Mouse (Mus musculus): Measurements from ENCODE around the gene Cass4. TPM values are rescaled to one million over a fixed set of nuclear protein-coding genes. Genes with fewer than 3 reads are reported as not detected.
A peak's percentile ranks its signal among the peaks of the same experiment; 100 is the strongest.

The Cass4 gene
- polyA plus RNA-seq, 1 experiment from 2014 or later: 0.22 TPM

- H3K27me3 ChIP-seq: no peaks in the 10 kb centered on the region
- H3K9me3 ChIP-seq: no peaks in the 10 kb centered on the region
- no peak for ATAC-seq (ENCODE audit: insufficient number of reproducible peaks, insufficient read depth, low FRiP score, low TSS enrichment, low read depth)
- no peak overlapping the region for H3K4me2 ChIP-seq
- H3K4me1 ChIP-seq: peaks cover 13% of the 10 kb centered on the region
- H3K9ac ChIP-seq: no peak overlapping the region
- H3K27ac ChIP-seq: no peak overlapping the region
- H3K36me3 ChIP-seq: no peaks in the 10 kb centered on the region
- no peak overlapping the region for H3K4me3 ChIP-seq
- 18% methylated on average over 4 of the region's 4 CpGs for WGBS
These were observed 19.7 kb downstream of the Cass4 start for GRCm38 (mm10) chr2:172413273-172413672.

DNA sequence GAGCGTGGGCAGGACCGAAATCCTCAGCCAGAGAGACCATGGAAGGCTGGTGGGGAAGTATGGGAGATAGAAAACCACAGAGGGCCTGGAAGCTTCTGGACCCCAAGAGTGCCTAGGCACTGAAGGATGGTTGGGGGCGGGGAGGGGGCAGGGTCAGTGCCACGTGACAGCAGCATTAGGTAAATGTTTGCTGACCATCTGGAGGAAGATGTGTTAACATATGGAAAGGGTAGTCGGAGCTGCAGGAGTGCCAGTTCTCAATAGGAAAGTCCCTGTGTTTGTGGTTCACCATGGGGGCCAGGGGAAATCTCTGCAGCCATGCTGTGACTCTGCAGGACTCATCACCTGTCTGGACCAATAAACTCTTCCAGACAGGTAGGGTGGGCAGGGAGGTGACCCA is 20.3 kb downstream of the Cass4 start:
- Histone ChIP-seq H3K36me3 (no peaks in the 10 kb centered on the region), H3K4me3 (no peak overlapping the region), H3K27ac (no peak overlapping the region), H3K27me3 (no peaks in the 10 kb centered on the region), H3K4me2 (no peak overlapping the region), H3K4me1 (peaks cover 13% of the 10 kb centered on the region), H3K9ac (no peak overlapping the region), H3K9me3 (no peaks in the 10 kb centered on the region)
- 49% methylated on average over 5 of the region's 5 CpGs for WGBS
- ATAC-seq (ENCODE audit: insufficient number of reproducible peaks, insufficient read depth, low FRiP score, low TSS enrichment, low read depth): no peak

DNA sequence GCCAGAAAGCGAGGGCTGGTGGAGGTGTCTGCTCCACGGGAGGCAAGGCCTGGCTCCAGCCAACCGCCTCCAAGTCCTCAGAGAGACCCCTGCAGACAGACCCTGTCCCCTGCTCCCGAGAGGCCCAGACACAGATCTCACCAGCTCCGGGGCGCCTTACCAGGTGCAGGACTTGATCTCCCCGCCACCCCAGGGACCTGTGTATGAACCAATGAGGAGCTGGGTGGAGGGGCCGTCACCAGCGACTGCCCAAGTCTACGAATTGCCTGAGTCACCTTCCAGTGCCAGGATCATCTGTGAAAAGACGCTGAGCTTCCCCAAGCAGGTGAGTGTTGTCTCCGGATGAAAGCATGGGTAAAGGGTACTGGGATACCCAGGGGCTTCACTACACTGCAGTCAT is 22.6 kb downstream of the Cass4 start:
- Histone ChIP-seq H3K36me3 (no peaks in the 10 kb centered on the region), H3K4me3 (no peak overlapping the region), H3K9ac (no peak overlapping the region), H3K4me1 (peaks cover 13% of the 10 kb centered on the region), H3K9me3 (no peaks in the 10 kb centered on the region), H3K27ac (no peak overlapping the region), H3K27me3 (no peaks in the 10 kb centered on the region), H3K4me2 (no peak overlapping the region)
- ATAC-seq (ENCODE audit: insufficient number of reproducible peaks, insufficient read depth, low FRiP score, low TSS enrichment, low read depth): no peak
- WGBS: 64% methylated on average over 12 of the region's 12 CpGs

DNA sequence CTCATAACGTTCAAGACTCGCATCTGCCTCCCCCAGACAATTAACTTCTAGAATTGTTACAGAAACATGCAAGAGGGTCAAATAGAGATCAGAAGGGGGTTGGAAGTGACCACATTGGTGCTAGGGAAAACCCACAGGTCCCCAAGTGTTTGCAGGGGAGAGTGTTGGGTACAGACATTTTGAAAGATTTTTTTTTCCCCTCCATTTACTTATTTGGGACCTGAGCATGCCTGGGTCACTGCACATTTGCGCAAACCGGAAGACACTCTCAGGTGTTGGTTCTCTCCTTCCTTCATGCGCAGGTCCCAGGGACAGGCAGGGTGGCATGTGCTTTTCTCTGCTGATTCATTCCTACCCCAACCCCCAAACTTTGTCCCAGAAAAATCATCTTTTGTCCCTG is 23.3 kb downstream of the Cass4 start:
- 84% methylated on average over 5 of the region's 5 CpGs for WGBS

GRCm38 (mm10) chr2:172418208-172418607 is 24.6 kb downstream of the Cass4 start:
- Histone ChIP-seq H3K4me1 (peaks cover 4% of the 10 kb centered on the region), H3K36me3 (no peaks in the 10 kb centered on the region), H3K4me2 (no peak overlapping the region), H3K27ac (no peak overlapping the region), H3K4me3 (no peak overlapping the region), H3K9ac (no peak overlapping the region), H3K27me3 (no peaks in the 10 kb centered on the region), H3K9me3 (no peaks in the 10 kb centered on the region)
- no peak for ATAC-seq (ENCODE audit: insufficient number of reproducible peaks, insufficient read depth, low FRiP score, low TSS enrichment, low read depth)
- WGBS: 82% methylated on average over 5 of the region's 5 CpGs

More for the DNA sequence above, 23.3 kb downstream of the Cass4 start:
- no peak overlapping the region for H3K4me2 ChIP-seq
- H3K9me3 ChIP-seq: no peaks in the 10 kb centered on the region
- H3K36me3 ChIP-seq: no peaks in the 10 kb centered on the region
- ATAC-seq (ENCODE audit: insufficient number of reproducible peaks, insufficient read depth, low FRiP score, low TSS enrichment, low read depth): no peak
- no peak overlapping the region for H3K9ac ChIP-seq
- H3K4me3 ChIP-seq: no peak overlapping the region
- peaks cover 13% of the 10 kb centered on the region for H3K4me1 ChIP-seq
- no peak overlapping the region for H3K27ac ChIP-seq
- H3K27me3 ChIP-seq: no peaks in the 10 kb centered on the region

- Histone ChIP-seq H3K4me2 (no peak overlapping the region), H3K27me3 (no peaks in the 10 kb centered on the region), H3K4me3 (no peak overlapping the region), H3K9me3 (no peaks in the 10 kb centered on the region), H3K27ac (no peak overlapping the region), H3K36me3 (no peaks in the 10 kb centered on the region), H3K9ac (no peak overlapping the region), H3K4me1 (no peaks in the 10 kb centered on the region)
- no peak for ATAC-seq (ENCODE audit: insufficient number of reproducible peaks, insufficient read depth, low FRiP score, low TSS enrichment, low read depth)
- 84% methylated on average over 1 of the region's 1 CpGs for WGBS
These were observed 37.0 kb downstream of the Cass4 start for GRCm38 (mm10) chr2:172430609-172431008.

GRCm38 (mm10) chr2:172433746-172434145 is 40.2 kb downstream of the Cass4 start:
- no peaks in the 10 kb centered on the region for H3K9me3 ChIP-seq
- H3K36me3 ChIP-seq: no peaks in the 10 kb centered on the region
- H3K27ac ChIP-seq: no peak overlapping the region
- H3K27me3 ChIP-seq: no peaks in the 10 kb centered on the region
- ATAC-seq (ENCODE audit: insufficient number of reproducible peaks, insufficient read depth, low FRiP score, low TSS enrichment, low read depth): no peak
- no peak overlapping the region for H3K4me3 ChIP-seq
- no peak overlapping the region for H3K9ac ChIP-seq
- H3K4me2 ChIP-seq: no peak overlapping the region
- H3K4me1 ChIP-seq: no peaks in the 10 kb centered on the region
- WGBS: 56% methylated on average over 5 of the region's 5 CpGs

DNA sequence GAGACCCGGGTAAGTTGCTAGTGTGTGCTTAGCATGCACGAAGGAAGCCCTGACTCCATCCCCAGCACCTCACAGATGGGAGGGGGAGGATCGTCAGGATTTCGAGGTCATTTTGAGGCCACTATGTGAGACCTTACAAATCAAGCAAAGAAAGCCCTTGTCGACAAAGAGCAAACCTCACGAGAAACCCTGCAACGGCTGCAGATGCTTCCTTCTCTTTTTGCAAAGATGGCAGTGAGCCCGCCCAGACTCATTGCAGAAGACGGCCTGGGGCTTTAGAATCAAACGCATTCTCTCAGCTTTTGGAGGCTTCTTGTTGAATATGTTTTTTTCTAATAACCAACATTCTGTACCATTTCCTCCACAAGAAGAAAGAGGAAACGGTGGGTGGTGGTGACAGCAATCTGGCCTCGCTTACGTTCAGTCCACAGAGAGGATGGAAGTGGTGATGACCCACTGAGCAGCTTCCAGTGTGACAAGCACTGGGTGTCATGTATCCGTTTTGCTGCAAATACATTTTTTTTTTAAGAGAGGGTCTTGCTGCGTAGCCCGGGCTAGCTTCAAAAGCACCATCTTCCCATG is 43.9 kb downstream of the Cass4 start:
- H3K4me1 ChIP-seq: peaks cover 19% of the 10 kb centered on the region
- ATAC-seq (ENCODE audit: insufficient number of reproducible peaks, insufficient read depth, low FRiP score, low TSS enrichment, low read depth): no peak
- H3K4me2 ChIP-seq: no peak overlapping the region
- no peaks in the 10 kb centered on the region for H3K9me3 ChIP-seq
- H3K36me3 ChIP-seq: no peaks in the 10 kb centered on the region
- no peak overlapping the region for H3K4me3 ChIP-seq
- H3K9ac ChIP-seq: no peak overlapping the region
- no peaks in the 10 kb centered on the region for H3K27me3 ChIP-seq
- WGBS: 62% methylated on average over 16 of the region's 16 CpGs
- no peak overlapping the region for H3K27ac ChIP-seq

DNA sequence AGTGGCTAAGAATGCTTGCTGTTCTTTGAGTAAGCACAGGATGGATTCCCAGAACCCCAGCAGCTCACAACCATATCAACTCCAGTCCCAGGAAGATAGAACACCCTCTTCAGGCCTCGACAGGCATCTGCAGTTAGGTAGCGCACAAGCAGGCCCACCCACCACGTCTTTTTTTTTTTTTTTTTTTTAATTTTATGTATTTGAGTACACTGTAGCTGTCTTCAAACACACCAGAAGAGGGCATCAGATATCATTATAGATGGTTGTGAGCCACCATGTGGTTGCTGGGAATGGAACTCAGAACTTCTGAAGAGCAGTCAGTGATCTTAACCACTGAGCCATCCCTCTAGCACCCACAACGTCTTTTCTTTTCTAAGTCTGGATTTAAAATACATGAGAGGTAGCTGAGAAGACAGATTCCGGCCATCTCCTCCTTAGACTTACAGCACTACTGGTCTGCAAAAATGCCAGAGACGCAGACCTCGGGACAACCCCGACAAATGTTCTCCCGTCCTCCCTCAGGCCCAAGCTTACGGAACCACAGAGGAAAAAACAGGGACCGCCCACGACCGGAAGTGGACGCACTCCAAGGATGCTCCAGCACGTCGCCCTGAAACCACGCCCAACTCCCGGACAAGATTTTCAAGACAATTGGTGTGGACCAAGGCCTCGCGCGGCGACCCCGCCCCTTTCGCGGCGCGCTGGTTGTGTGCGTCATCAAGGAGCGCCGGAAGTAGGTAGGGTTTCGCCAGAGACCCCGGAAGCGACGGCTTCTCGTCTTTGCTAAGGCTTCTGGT is 46.4 kb downstream of the Cass4 start, which contains the start of gene Rtf2:
Gene Rtf2 (plus strand): TSS at position 714 of the 797 bp plus-strand sequence.
- H3K27me3 ChIP-seq: no peaks in the 10 kb centered on the region
- peak within 1 kb of the TSS; percentile 95 for H3K4me2 ChIP-seq
- peaks cover 5% of the 10 kb centered on the region; the same call in 1 of the 2 replicates for H3K36me3 ChIP-seq
- WGBS: 1% methylated on average over 35 of the region's 35 CpGs
- H3K4me1 ChIP-seq: peaks cover 19% of the 10 kb centered on the region
- H3K9me3 ChIP-seq: no peaks in the 10 kb centered on the region
- peak within 1 kb of the TSS; percentile 79 for H3K9ac ChIP-seq
- peak within 1 kb of the TSS; percentile 78 for H3K27ac ChIP-seq
- H3K4me3 ChIP-seq: peak within 1 kb of the TSS; percentile 84
- ATAC-seq (ENCODE audit: insufficient number of reproducible peaks, insufficient read depth, low FRiP score, low TSS enrichment, low read depth): peak; percentile 95

GRCm38 (mm10) chr2:172440640-172441005 is 47.0 kb downstream of the Cass4 start:
- no peaks in the 10 kb centered on the region for H3K27me3 ChIP-seq
- peak overlapping the region; percentile 33; the same call in 1 of the 2 replicates for H3K27ac ChIP-seq
- H3K9me3 ChIP-seq: no peaks in the 10 kb centered on the region
- peak overlapping the region; percentile 79 for H3K9ac ChIP-seq
- peak overlapping the region; percentile 95 for H3K4me2 ChIP-seq
- WGBS: under 1% methylated on average over 21 of the region's 21 CpGs
- H3K36me3 ChIP-seq: peaks cover 11% of the 10 kb centered on the region
- peak overlapping the region; percentile 84 for H3K4me3 ChIP-seq
- H3K4me1 ChIP-seq: peaks cover 19% of the 10 kb centered on the region
- ATAC-seq (ENCODE audit: insufficient number of reproducible peaks, insufficient read depth, low FRiP score, low TSS enrichment, low read depth): no peak

GRCm38 (mm10) chr2:172441176-172441575 is 47.6 kb downstream of the Cass4 start:
- H3K27ac ChIP-seq: no peak overlapping the region
- H3K36me3 ChIP-seq: peaks cover 16% of the 10 kb centered on the region
- H3K27me3 ChIP-seq: no peaks in the 10 kb centered on the region
- peaks cover 19% of the 10 kb centered on the region for H3K4me1 ChIP-seq
- peak overlapping the region; percentile 79 for H3K9ac ChIP-seq
- no peak for ATAC-seq (ENCODE audit: insufficient number of reproducible peaks, insufficient read depth, low FRiP score, low TSS enrichment, low read depth)
- 34% methylated on average over 6 of the region's 6 CpGs for WGBS
- no peaks in the 10 kb centered on the region for H3K9me3 ChIP-seq
- peak overlapping the region; percentile 95 for H3K4me2 ChIP-seq
- H3K4me3 ChIP-seq: peak overlapping the region; percentile 84

GRCm38 (mm10) chr2:172445617-172446016 is 52.0 kb downstream of the Cass4 start:
- H3K27ac ChIP-seq: no peak overlapping the region
- H3K36me3 ChIP-seq: peaks cover 60% of the 10 kb centered on the region
- no peaks in the 10 kb centered on the region for H3K27me3 ChIP-seq
- H3K4me3 ChIP-seq: no peak overlapping the region
- H3K4me2 ChIP-seq: no peak overlapping the region
- ATAC-seq (ENCODE audit: insufficient number of reproducible peaks, insufficient read depth, low FRiP score, low TSS enrichment, low read depth): no peak
- H3K4me1 ChIP-seq: peaks cover 14% of the 10 kb centered on the region
- no peak overlapping the region for H3K9ac ChIP-seq
- H3K9me3 ChIP-seq: no peaks in the 10 kb centered on the region
- 94% methylated on average over 4 of the region's 4 CpGs for WGBS

Data from embryonic facial prominence, embryonic 13.5 days (tissue).